Mouse (Mus musculus): ENCODE data around the gene Nr0b2. TPM values are rescaled to one million over a fixed set of nuclear protein-coding genes. Genes with fewer than 3 reads are reported as not detected.
A peak's percentile ranks its signal among the peaks of the same experiment; 100 is the strongest.

Gene Nr0b2
- polyA plus RNA-seq, 1 experiment from 2014 or later, result not detected

DNA sequence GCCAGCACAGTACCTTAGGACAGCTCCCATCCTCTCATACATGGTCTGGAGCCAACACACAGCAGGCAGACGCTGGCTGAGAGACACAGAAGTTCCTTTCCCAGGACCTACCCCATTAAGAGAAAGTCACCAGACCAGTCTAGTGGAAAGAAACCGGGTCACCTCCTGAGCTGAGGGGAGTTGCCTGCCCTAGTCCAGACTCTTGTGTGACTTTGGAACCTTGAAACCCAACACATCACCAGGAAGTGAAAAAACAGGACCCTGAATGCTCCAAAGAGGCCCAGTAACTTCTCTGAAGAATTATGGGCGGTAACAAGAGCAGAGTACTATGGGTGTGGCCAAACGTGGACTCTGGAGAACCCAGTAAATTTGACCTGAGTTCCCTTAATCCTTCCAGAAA is 45.4 kb downstream of the Nr0b2 start:
- Histone ChIP-seq H3K4me2 (replicated peaks) (no peak overlapping the region), H3K4me3 (no peak overlapping the region), H3K27me3 (peaks cover 53% of the 10 kb centered on the region), H3K4me1 (peaks cover 4% of the 10 kb centered on the region; the same call in 1 of the 2 replicates), H3K36me3 (peaks cover 3% of the 10 kb centered on the region), H3K27ac (no peak overlapping the region), H3K9me3 (no peaks in the 10 kb centered on the region), H3K9ac (no peak overlapping the region)
- WGBS, result 40% methylated on average over 4 of the region's 4 CpGs
- no peak for ATAC-seq (ENCODE audit: insufficient number of reproducible peaks, insufficient read depth, low FRiP score, low TSS enrichment)

DNA sequence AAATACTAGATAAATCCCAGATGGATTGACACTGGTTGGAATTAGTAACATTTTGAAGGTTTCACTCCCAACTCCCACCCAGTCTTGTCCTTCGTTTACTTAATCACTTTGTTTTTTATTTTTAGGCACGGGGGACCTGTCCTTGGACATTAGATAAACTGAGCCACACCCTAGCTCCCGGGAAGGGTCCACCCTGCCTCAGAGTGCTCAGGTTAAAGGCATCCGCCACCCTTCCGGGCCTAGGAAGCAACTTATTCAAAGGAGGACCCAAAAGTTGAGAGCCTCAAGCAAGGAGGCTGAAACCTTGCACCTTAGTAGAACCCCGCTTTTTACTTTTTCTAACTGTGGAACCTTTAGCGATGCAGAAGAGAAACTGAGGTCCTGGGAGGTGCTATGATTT is 45.9 kb downstream of the Nr0b2 start:
- H3K27ac ChIP-seq, result 0 out of 2 replicates have a peak overlapping the region, but pooled peaks have one; percentile 31
- H3K4me2 ChIP-seq (replicated peaks), result peak overlapping the region; percentile 73
- 26% methylated on average over 7 of the region's 7 CpGs for WGBS
- peak overlapping the region; percentile 53 for H3K9ac ChIP-seq
- H3K4me1 ChIP-seq, result peaks cover 4% of the 10 kb centered on the region; the same call in 1 of the 2 replicates
- H3K27me3 ChIP-seq, result peaks cover 53% of the 10 kb centered on the region
- H3K4me3 ChIP-seq, result peak overlapping the region; percentile 44
- peaks cover 8% of the 10 kb centered on the region for H3K36me3 ChIP-seq
- no peak for ATAC-seq (ENCODE audit: insufficient number of reproducible peaks, insufficient read depth, low FRiP score, low TSS enrichment)
- H3K9me3 ChIP-seq, result no peaks in the 10 kb centered on the region

DNA sequence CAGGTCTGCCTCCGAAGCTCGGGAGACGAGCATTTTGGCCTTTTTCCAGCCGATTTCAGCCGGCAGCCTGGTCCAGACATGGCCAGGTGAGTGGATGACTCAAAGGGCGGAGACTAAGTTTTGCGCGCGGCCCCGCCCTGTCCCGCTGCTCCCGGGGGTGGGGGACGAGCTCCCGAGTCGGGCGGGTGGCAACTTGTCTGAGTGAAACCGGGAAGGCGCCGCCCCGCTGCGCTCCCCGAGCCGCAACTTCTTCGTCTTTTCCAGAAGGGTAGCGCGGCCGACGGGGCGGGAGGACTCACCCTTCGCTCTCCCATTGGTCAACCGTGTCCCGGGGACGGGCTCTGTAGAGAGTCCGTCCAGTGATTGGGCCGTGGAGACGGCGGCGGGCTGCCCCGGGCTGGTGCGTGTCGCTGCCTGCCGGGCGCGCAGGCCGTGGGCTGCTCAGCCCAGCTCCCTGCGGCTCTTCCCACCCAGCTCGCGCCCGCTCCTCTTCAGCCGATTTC is 46.4 kb downstream of the Nr0b2 start:
- Histone ChIP-seq H3K4me3 (peak overlapping the region; percentile 44), H3K4me1 (peaks cover 4% of the 10 kb centered on the region; the same call in 1 of the 2 replicates), H3K9ac (peak overlapping the region; percentile 53), H3K27ac (peak overlapping the region; percentile 63; the same call in 1 of the 2 replicates), H3K9me3 (no peaks in the 10 kb centered on the region), H3K36me3 (peaks cover 10% of the 10 kb centered on the region), H3K4me2 (replicated peaks) (peak overlapping the region; percentile 73), H3K27me3 (peaks cover 53% of the 10 kb centered on the region)
- WGBS, result under 1% methylated on average over 50 of the region's 50 CpGs
- peak; percentile 96 for ATAC-seq (ENCODE audit: insufficient number of reproducible peaks, insufficient read depth, low FRiP score, low TSS enrichment)

DNA sequence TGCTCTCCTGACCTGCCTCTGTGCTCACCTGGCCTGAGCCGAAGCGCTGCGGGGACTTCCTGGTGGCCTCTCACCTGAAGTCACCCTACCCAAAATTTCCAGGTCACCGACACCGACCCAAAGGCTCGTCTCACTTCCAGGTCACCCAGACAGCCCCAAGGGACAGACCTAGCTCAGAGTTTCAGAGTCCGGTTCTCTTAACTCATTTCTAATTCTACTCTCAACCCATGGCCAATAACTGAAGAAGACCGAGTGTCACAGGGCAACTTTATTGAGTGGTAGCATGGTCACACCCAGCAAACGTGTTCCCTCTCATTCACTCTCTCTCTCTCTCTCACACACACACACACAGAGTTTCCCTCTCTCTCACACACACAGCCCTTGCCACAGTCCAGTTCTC is 47.1 kb downstream of the Nr0b2 start:
- Histone ChIP-seq H3K4me3 (peak overlapping the region; percentile 44), H3K4me1 (peaks cover 4% of the 10 kb centered on the region; the same call in 1 of the 2 replicates), H3K36me3 (peaks cover 16% of the 10 kb centered on the region), H3K4me2 (replicated peaks) (peak overlapping the region; percentile 73), H3K9ac (peak overlapping the region; percentile 53; the same call in 1 of the 2 replicates), H3K27ac (peak overlapping the region; percentile 63; the same call in 1 of the 2 replicates), H3K27me3 (peaks cover 53% of the 10 kb centered on the region), H3K9me3 (no peaks in the 10 kb centered on the region)
- no peak for ATAC-seq (ENCODE audit: insufficient number of reproducible peaks, insufficient read depth, low FRiP score, low TSS enrichment)
- 15% methylated on average over 9 of the region's 9 CpGs for WGBS

DNA sequence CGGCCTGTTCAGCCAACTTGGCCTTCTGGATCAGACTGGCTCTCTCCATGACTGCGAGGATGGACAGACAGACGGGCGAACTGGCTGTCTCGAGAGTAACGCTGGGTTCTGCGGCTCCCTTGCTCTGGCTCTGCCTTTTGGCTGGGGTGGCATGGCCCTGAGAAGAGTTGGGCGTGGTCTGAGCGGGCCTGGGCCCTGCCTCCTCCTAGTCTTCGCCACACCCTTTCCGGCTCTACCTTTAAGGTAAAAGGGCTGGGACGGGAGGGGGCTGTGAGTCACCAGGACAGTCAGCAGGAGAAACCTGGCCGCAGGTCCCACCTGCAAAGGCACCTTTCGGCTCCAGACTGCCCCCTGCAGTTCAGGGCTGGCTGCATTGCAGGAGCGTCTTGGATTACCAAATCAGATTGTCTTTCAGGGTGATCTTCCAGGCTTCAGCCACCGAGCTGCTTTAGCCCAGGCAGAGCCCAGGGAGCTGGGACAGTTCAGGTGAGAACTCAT is 48.6 kb downstream of the Nr0b2 start, which contains the start of gene Sfn:
TSS of gene Sfn (minus strand) at position 448 of the 498 bp plus-strand sequence.
- Histone ChIP-seq H3K9ac (no peak within 1 kb of the TSS), H3K4me3 (peak within 1 kb of the TSS; percentile 27), H3K36me3 (peaks cover 25% of the 10 kb centered on the region), H3K27ac (0 out of 2 replicates have a peak within 1 kb of the TSS, but pooled peaks have one; percentile 17), H3K27me3 (peaks cover 53% of the 10 kb centered on the region), H3K4me1 (peaks cover 4% of the 10 kb centered on the region; the same call in 1 of the 2 replicates), H3K9me3 (no peaks in the 10 kb centered on the region), H3K4me2 (replicated peaks) (peak within 1 kb of the TSS; percentile 30)
- no peak for ATAC-seq (ENCODE audit: insufficient number of reproducible peaks, insufficient read depth, low FRiP score, low TSS enrichment)
- 2% methylated on average over 16 of the region's 16 CpGs for WGBS

DNA sequence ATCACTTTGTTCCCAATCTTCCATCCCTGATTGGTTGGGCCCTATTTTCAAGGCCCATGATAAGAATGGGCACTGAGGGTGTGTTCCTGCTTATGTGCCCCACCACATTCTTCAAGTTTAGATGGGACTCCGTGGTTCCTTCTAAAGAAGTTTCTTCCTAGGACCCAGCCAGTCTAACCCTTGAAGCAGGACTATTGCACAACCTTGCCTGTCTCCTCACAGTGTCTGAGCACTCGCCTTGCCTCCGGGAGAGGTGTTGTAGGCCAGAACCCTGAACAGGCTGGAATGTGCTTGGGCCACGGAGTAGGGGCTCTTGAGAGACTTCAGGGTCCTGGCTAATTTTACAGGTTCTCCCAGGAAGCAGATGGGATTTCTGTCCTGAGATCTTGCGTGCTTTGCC is 49.9 kb downstream of the Nr0b2 start:
- Histone ChIP-seq H3K4me2 (replicated peaks) (no peak overlapping the region), H3K4me3 (no peak overlapping the region), H3K4me1 (peaks cover 4% of the 10 kb centered on the region; the same call in 1 of the 2 replicates), H3K27me3 (peaks cover 53% of the 10 kb centered on the region), H3K9me3 (no peaks in the 10 kb centered on the region), H3K9ac (no peak overlapping the region), H3K36me3 (peaks cover 36% of the 10 kb centered on the region), H3K27ac (no peak overlapping the region)
- WGBS, result 91% methylated on average over 5 of the region's 5 CpGs
- ATAC-seq (ENCODE audit: insufficient number of reproducible peaks, insufficient read depth, low FRiP score, low TSS enrichment), result no peak

DNA sequence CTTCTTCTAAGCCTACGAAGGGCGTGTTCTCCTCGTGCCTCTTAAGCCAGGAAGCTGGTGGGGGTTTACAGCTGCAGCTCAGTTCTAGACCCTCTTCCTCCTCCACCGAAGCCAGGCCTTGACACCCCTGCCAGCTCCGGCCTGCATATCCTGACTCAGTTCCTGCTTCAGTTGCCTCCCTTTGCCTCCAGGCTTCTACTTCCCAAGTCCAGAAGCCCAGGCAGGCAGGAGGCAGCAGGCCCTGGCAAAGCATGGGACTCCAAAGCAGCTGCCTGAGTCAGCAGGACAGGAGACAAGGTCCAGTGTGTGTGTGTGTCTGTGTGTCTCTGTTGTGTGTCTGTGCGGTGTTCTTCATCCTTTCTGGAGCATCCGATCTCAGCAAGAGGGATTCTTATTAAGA is 51.0 kb downstream of the Nr0b2 start:
- peaks cover 43% of the 10 kb centered on the region for H3K27me3 ChIP-seq
- H3K4me2 ChIP-seq (replicated peaks), result no peak overlapping the region
- H3K9ac ChIP-seq, result no peak overlapping the region
- no peaks in the 10 kb centered on the region for H3K9me3 ChIP-seq
- WGBS, result 82% methylated on average over 7 of the region's 7 CpGs
- no peak for ATAC-seq (ENCODE audit: insufficient number of reproducible peaks, insufficient read depth, low FRiP score, low TSS enrichment)
- no peaks in the 10 kb centered on the region for H3K4me1 ChIP-seq
- no peak overlapping the region for H3K27ac ChIP-seq
- H3K36me3 ChIP-seq, result peaks cover 46% of the 10 kb centered on the region
- H3K4me3 ChIP-seq, result no peak overlapping the region

DNA sequence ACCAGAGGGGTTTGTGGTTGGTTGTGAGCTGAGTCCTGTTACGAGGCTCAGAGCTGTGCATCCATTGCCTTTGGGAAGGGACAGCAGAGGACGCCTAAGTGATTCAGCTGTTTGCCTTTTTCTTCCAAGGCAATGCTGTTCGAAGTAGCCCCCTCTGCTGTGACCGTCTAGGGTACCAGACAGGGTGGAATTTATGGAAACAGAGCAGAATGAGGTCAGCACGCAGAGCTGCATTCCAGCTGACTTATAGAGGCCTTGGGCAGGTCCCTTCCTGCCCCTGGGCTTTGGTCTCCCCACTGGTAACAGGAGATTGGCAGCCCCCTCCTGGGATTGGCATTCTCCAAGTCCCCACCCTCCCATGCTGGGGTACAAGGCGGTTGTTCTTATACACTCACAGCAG is 51.7 kb downstream of the Nr0b2 start:
- Histone ChIP-seq H3K4me3 (no peak overlapping the region), H3K27ac (no peak overlapping the region), H3K4me2 (replicated peaks) (no peak overlapping the region), H3K9ac (no peak overlapping the region), H3K9me3 (no peaks in the 10 kb centered on the region), H3K36me3 (peaks cover 49% of the 10 kb centered on the region), H3K27me3 (peaks cover 37% of the 10 kb centered on the region), H3K4me1 (no peaks in the 10 kb centered on the region)
- no peak for ATAC-seq (ENCODE audit: insufficient number of reproducible peaks, insufficient read depth, low FRiP score, low TSS enrichment)
- 50% methylated on average over 6 of the region's 6 CpGs for WGBS

DNA sequence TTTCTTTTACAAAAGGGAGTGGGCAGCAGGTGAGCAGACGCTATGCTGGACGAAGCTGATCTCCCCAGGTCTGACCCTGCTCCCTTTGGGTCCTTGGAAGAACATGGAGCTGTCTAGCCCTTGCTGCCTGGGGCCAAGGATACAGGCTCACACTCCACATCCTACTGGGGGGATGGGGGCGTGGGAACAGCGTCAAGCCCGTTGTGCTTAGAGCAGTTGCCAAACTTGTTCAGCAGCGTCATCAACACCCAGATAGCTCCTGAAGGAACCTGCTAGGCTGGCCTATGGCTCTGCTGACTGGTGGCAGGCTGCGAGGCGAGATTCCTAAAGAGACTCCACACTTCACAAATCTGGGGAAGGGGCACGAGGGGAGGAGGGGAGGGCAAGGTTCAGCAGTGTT is 52.2 kb downstream of the Nr0b2 start:
- 44% methylated on average over 9 of the region's 9 CpGs for WGBS
- Histone ChIP-seq H3K4me1 (no peaks in the 10 kb centered on the region), H3K36me3 (peaks cover 54% of the 10 kb centered on the region), H3K27ac (no peak overlapping the region), H3K9ac (no peak overlapping the region), H3K27me3 (peaks cover 32% of the 10 kb centered on the region), H3K4me3 (no peak overlapping the region), H3K4me2 (replicated peaks) (no peak overlapping the region), H3K9me3 (no peaks in the 10 kb centered on the region)
- peak; percentile 11; the same call in 1 of the 2 replicates for ATAC-seq (ENCODE audit: insufficient number of reproducible peaks, insufficient read depth, low FRiP score, low TSS enrichment)

Small RNA genes lying within 50 kb of the gene (microRNA-seq; reads per million reads assigned to microRNA genes)
- gene Gm23158, result not detected

Other genes with a start within 250 kb of the Nr0b2 start
- 17.0 and 18.7 TPM in 2 replicates for gene Wdtc1, start 199.9 kb upstream of the Nr0b2 start, polyA plus RNA-seq (2016; fragmentation: Nextera tagmentation; extraction: Ambion mirVana)
- gene Slc9a1, start 183.7 kb upstream of the Nr0b2 start, polyA plus RNA-seq (2016; fragmentation: Nextera tagmentation; extraction: Ambion mirVana), result 7.6 and 7.9 TPM in 2 replicates
- 1.9 and 2.1 TPM in 2 replicates for gene Tent5b, start 73.2 kb upstream of the Nr0b2 start, polyA plus RNA-seq (2016; fragmentation: Nextera tagmentation; extraction: Ambion mirVana)
- gene Trnp1, start 54.8 kb upstream of the Nr0b2 start, polyA plus RNA-seq (2016; fragmentation: Nextera tagmentation; extraction: Ambion mirVana), result 4.2 and 4.6 TPM in 2 replicates
- 10.3 and 12.2 TPM in 2 replicates for gene Kdf1, start 34.4 kb upstream of the Nr0b2 start, polyA plus RNA-seq (2016; fragmentation: Nextera tagmentation; extraction: Ambion mirVana)
- 348 and 369 TPM in 2 replicates for gene Nudc, start 7.4 kb upstream of the Nr0b2 start, polyA plus RNA-seq (2016; fragmentation: Nextera tagmentation; extraction: Ambion mirVana)
- gene Gpatch3, start 21.4 kb downstream of the Nr0b2 start, polyA plus RNA-seq (2016; fragmentation: Nextera tagmentation; extraction: Ambion mirVana), result 11.9 and 13.1 TPM in 2 replicates
- gene Gpn2, start 31.0 kb downstream of the Nr0b2 start, polyA plus RNA-seq (2016; fragmentation: Nextera tagmentation; extraction: Ambion mirVana), result 20.0 and 23.6 TPM in 2 replicates
- gene Sfn, start 48.8 kb downstream of the Nr0b2 start, polyA plus RNA-seq (2016; fragmentation: Nextera tagmentation; extraction: Ambion mirVana), result 44.4 and 52.7 TPM in 2 replicates
- 4.5 and 6.2 TPM in 2 replicates for gene Zdhhc18, start 96.8 kb downstream of the Nr0b2 start, polyA plus RNA-seq (2016; fragmentation: Nextera tagmentation; extraction: Ambion mirVana)
- gene Pigv, start 119.3 kb downstream of the Nr0b2 start, polyA plus RNA-seq (2016; fragmentation: Nextera tagmentation; extraction: Ambion mirVana), result 19.7 and 20.4 TPM in 2 replicates
- 37.5 and 40.1 TPM in 2 replicates for gene Arid1a, start 203.4 kb downstream of the Nr0b2 start, polyA plus RNA-seq (2016; fragmentation: Nextera tagmentation; extraction: Ambion mirVana)